Mouse (Mus musculus) 3134 (cell line): ENCODE results near the gene Ass1.
A peak's percentile ranks its signal among the peaks of the same experiment; 100 is the strongest.

Experiments
- DNase-seq: peaks from one replicate; pipeline ENCODE4 v3.0.0-alpha.2; 2011; ENCODE audit warnings: low spot score; ENCODE audit not compliant: insufficient read length; ENCODE audit errors: extremely low read depth

The Ass1 gene

GRCm38 (mm10) chr2:31482914-31483575 is 13.0 kb downstream of the Ass1 start:
- DNase-seq: peak; percentile 36

- no peak for DNase-seq
These were observed 14.2 kb downstream of the Ass1 start for GRCm38 (mm10) chr2:31484187-31484586.

GRCm38 (mm10) chr2:31489166-31489565 is 19.2 kb downstream of the Ass1 start:
- no peak for DNase-seq

GRCm38 (mm10) chr2:31490556-31490955 is 20.5 kb downstream of the Ass1 start:
- DNase-seq: no peak

GRCm38 (mm10) chr2:31492308-31492707 is 22.3 kb downstream of the Ass1 start:
- DNase-seq: no peak

- DNase-seq: no peak
These were observed 23.2 kb downstream of the Ass1 start for GRCm38 (mm10) chr2:31493243-31493642.

- no peak for DNase-seq
These were observed 24.3 kb downstream of the Ass1 start for GRCm38 (mm10) chr2:31494315-31494714.

- no peak for DNase-seq
These were observed 25.1 kb downstream of the Ass1 start for GRCm38 (mm10) chr2:31495046-31495476.

GRCm38 (mm10) chr2:31496141-31496540 is 26.1 kb downstream of the Ass1 start:
- DNase-seq: no peak

- DNase-seq: no peak
These were observed 27.1 kb downstream of the Ass1 start for GRCm38 (mm10) chr2:31497113-31497512.

- DNase-seq: no peak
These were observed 27.6 kb downstream of the Ass1 start for GRCm38 (mm10) chr2:31497635-31498034.

- no peak for DNase-seq
These were observed 29.6 kb downstream of the Ass1 start for GRCm38 (mm10) chr2:31499327-31500291.

- no peak for DNase-seq
These were observed 30.5 kb downstream of the Ass1 start for GRCm38 (mm10) chr2:31500292-31501204.

- DNase-seq: no peak
These were observed 31.6 kb downstream of the Ass1 start for GRCm38 (mm10) chr2:31501448-31502130.

- no peak for DNase-seq
These were observed 32.9 kb downstream of the Ass1 start for GRCm38 (mm10) chr2:31502616-31503522.

- DNase-seq: no peak
These were observed 35.5 kb downstream of the Ass1 start for GRCm38 (mm10) chr2:31505472-31505871.

- no peak for DNase-seq
These were observed 38.8 kb downstream of the Ass1 start for GRCm38 (mm10) chr2:31508851-31509250.

- no peak for DNase-seq
These were observed 41.3 kb downstream of the Ass1 start for GRCm38 (mm10) chr2:31511316-31511715.

- DNase-seq: no peak
These were observed 46.5 kb downstream of the Ass1 start for GRCm38 (mm10) chr2:31516557-31516956.
